Mouse (Mus musculus) testis, postnatal 14 days (tissue): ENCODE data around the gene Hist1h2bj.

Experiments used
- DNase-seq: peaks from one replicate; pipeline ENCODE4 v3.0.0; 2021; ENCODE audit warnings: low spot score

Hist1h2bj gene

DNA sequence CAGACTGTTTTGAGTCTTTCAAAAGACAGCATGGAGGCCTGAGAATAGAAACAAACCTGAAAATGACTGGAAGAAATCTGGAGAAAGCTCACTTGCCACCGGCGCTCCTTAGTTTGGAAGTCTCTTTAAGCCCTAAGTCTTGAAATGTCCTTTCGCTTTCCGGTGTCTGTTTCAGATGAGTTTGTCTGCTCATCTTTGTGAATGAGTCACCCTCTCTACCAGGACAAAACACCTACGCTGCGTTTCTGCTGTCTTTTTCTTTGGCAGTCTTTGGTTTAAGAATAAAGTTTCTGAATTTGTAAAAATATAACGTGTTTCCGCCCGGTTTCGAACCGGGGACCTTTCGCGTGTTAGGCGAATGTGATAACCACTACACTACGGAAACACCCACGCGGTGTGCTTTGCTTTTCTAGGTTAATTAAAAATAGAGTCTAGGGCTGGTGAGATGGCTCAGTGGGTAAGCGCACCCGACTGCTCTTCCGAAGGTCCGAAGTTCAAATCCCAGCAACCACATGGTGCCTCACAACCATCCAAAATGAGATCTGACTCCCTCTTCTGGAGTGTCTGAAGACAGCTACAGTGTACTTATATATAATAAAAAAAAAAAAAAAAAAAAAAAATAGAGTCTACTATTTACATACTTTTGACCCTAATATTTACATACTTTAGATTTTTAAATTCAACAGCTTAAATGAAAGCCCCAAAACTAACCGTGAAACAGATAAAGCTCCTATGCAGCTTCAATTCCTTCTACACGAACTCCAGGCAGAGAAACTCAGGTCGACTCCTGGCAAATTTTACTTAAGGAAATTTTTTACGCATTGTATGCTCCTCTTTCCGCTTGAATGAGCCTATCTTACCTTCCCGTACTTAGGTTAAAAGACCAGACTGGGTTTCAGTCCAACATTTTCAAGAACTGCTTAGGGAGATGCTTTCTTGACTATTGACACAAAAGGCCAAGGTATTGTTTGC is 27.2 kb upstream of the Hist1h2bj start:
- peak; percentile 62 for DNase-seq

DNA sequence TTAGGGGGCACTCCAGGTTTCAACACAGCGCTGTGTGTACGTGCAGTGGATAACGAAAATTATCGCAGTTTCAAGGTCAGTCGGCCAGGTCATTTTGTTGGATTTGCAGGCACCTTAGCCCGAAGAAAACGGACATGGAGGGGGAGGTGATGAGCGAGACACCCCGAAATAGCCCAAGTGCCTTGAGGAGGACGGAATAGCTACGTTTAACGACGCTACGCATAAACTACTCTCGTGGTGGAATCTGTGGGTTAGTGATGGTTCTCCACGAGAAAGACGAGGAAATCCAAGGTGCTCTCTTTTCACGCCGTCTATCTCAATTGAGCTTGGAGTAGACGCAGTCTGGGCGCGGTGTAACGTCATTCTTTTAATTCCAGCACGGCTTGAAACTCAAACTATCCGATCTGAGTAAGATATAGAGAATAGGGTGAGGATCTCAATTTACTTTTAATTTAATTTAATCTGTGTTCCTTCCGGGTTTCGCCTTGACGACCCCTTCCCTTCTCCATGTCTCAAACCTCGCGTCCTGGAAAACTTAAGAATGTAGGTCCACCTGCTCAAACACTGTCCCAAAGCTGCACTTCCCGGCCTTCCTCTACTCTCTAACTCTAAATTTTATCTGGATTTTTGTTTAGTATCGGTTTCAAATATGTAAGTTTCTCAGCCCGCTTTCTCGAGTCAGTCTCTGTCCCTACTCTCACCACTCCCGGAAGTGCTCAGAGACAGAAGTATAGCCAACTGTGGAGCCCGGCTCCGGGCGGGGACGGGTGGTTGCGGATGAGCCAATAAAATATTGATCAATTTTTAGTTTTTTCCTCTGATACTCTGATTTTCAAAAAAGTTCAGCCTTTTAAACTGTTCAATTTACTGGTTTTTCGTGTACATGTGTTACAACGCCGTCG is 22.8 kb upstream of the Hist1h2bj start:
- no peak for DNase-seq

DNA sequence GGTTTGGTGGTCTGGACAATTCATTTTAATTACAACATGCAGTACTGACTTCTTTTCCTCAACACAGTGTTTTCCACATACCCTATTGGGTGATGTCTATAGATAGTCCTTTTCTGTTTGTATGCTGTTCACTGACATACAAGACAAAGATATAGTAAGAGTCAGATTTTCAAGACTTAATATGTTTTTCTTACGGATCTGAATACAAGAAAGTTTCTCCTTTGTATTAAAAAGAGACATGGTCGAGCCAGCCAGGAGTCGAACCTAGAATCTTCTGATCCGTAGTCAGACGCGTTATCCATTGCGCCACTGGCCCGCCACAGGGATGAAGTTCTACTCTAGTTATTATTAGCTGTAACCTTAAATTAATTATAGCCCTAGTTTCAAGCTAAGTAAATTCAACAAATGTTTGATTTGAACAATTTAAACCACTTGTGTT is 22.1 kb upstream of the Hist1h2bj start:
- DNase-seq, result peak; percentile 51

DNA sequence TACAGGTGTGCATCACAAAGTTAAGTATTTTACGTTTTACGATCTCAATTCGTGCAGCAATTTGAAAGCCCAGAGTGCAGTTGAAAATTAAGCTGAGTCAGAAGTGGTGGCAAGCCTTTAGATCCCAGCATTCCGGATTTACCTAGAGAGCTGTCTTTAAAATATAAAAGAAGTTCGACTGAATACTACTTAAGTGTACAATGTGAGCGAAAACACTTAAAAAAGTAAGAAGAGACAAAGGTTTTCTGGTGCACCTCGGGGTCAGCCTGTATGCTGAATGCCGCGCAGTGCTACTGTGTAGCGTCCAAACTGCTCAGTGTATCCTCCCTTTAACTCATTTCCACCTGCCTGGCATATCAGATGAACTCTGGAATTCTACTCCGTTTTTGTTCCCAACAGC is 21.4 kb upstream of the Hist1h2bj start:
- peak; percentile 71 for DNase-seq

DNA sequence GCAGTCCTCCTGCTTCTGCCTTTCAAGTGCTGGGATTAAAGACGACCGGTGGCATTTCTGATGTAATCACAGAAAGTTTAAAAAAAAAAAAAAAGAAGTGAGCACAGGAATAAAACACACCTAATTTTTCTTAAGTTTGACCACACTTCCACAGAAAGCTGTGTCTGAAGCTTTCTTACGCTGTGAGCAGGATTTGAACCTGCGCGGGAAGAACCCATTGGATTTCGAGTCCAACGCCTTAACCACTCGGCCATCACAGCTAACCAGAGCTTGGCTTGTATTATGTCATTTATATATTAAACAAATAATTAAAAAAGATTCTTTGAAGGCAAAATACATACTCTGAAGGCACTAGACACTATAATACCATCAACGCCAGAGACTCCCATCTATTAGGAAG is 20.8 kb upstream of the Hist1h2bj start:
- peak; percentile 75 for DNase-seq

DNA sequence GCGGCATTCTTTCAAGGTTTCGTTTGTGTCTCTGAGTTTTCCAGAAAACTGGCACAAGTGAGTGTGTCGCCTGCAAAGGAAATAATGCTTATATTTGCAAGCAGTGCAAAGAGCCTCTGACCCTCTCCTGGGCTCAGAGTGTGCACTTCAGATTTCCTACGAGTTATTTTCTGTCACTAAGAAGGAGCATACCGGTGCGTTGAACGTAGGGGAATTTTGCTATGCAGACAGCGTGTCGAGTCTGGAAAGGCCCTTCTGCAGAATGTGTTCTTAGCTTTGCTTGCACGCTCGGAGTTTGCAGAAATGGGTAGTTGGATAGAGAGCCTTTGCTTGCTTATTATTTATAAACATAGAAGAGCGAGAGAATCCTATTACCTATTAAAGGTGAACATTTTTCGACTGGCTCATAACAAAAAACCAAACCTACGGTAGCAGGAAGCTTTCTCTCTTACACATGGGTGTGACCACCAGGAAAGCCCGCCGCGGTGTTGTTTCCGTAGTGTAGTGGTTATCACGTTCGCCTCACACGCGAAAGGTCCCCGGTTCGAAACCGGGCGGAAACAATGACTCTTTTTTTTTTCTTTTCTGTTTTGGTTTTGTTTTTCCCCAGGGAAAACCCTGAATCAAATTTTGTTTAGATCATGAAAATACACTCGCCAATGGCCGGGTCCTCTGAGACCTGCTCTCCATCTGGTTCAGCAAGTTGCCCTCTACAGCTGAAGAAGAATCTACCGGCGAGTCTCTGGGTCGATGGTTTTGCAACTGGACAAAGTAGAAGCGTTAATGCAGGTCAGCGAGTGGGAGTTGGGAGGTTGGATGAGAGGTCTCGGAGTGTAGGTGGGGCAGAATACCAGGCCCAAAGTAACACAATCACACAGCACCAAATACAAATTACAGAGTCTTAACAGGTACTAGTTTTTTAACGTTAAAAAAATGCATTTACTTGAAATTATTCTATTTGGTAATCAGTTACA is 16.7 kb upstream of the Hist1h2bj start:
- peak; percentile 75 for DNase-seq

DNA sequence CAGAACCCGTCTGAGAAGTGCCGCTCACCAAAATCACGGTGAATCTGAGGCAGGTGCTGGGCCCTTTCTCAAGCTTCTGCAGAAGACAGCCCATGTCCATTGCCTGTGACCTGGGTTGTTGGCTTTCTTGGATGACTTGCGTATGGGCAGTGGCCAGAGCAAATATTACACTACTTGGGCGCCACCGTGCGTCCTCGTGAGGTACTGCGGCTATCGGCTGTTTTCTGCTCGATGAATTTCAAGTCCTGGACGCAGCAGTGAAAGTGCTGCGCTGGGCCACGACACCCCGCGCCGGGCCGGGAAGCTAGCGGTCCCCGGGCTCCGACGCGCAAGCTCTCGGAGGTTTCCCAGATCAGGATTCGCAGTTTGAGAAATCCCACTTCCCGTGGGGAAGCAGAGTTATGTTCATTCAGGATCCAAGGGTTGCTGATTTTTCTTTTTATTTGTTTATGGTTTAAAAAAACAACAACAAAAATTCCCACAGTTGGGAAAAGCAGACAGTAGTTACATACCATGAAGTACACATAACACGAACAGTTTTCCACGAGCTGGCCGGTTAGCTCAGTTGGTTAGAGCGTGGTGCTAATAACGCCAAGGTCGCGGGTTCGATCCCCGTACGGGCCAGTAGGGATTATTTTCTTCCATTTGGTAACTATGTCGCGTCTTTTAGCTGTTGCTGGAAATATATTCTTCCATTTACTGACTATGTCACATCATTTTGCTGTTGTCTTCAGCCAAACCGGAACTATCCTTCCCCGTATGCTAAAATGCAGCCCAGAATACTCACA is 14.1 kb upstream of the Hist1h2bj start:
- peak; percentile 91 for DNase-seq

DNA sequence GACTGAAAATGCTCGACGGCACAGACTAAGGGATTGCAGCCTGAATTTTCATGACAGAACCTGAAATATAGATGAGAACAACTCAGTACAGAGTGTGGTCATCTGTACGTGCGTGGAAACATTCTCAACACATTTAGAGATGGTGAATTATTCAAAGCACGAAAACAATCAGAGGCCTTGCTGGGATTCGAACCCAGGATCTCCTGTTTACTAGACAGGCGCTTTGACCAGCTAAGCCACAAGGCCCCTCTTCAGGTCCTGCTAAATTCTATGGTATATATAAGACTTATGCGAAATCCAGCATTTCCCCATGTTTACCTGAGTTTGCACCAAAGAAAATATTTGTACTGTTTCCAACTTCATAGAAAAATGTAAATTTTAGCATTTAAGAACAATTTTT is 13.1 kb upstream of the Hist1h2bj start:
- no peak for DNase-seq

DNA sequence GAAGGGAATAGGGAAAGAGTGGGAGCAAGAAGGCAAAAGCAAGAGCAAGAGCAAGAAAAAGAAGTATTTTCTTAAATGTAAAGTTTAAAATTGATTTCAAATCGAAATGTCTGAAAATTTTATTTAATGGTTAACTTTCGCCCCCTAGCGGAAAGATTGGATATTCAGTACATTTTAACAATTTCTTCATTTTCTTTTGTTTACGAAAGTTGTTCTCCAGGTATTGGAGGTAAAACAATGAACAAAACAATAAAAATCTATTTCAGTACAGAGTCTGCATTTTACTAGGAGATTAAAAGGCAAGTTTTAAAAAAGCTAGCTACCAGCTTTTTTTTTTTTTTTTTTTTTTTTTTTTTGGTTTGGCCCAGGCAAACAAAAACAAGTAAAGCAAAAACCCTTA is 12.5 kb upstream of the Hist1h2bj start:
- DNase-seq, result no peak

DNA sequence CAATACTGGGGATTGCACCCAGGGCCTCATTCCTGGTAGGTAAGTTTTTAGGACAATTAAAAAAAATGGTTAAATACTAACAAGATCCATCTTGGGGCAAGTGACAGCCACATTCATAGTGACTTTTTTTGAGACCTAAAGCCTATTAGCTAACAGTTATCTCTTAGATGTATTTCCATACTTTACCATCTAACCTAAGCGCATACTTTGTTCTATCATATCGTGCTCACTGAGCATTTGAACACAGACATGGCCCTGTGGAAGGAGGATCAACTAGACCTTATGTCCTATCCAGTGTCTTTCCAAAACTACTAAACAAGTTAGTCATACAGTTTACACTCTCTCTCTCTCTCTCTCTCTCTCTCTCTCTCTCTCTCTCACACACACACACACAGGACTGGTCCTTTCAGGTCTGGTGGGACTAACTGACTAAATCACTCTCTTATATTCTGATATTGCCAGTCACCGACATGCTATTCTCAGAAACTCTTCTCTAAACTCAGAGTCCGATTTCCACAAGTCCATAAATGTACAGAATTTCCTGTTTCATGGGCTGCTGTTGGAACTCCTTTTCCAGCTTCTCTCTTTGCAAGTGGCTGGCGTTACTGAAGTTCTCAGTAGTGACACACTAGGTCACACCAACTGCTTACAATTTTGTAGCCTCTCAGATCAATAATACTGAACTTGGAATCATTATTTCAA is 9.1 kb upstream of the Hist1h2bj start:
- DNase-seq, result no peak

DNA sequence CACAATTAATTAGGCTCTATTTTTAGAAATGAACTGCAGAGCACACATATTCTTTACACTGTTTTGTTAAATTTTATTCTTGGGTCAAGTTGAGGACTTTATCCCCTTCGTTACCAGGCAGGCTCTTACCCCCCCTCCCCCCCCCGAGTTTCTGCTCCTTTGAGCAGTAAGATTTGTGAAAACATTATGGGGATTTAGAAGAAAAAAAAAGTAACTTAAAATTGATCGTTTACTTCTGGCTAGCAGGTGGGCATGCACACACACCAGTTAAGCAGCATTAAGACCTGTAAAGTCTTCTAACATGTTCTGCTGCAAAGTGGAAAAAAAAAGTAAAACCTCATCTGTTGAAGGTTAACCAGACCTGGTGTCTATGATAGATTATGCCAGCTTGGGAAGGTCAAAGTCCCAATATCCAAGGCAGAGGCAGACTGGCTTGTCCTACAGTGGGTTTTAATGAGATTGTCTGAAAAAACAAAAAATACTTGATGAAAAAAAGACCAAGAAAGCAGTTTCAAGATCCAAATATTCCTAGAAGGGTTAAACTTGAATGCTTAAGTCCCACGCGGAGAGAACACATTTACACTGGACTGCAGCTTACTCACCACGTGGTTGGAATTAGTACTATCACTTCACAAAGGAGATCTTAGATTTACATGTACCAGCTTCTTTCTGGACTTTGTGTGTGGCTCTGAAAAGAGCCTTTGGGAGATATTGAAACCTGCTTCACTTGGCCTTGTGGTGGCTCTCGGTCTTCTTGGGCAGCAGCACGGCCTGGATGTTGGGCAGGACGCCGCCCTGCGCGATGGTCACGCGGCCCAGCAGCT is 8.4 kb upstream of the Hist1h2bj start:
- DNase-seq, result no peak

DNA sequence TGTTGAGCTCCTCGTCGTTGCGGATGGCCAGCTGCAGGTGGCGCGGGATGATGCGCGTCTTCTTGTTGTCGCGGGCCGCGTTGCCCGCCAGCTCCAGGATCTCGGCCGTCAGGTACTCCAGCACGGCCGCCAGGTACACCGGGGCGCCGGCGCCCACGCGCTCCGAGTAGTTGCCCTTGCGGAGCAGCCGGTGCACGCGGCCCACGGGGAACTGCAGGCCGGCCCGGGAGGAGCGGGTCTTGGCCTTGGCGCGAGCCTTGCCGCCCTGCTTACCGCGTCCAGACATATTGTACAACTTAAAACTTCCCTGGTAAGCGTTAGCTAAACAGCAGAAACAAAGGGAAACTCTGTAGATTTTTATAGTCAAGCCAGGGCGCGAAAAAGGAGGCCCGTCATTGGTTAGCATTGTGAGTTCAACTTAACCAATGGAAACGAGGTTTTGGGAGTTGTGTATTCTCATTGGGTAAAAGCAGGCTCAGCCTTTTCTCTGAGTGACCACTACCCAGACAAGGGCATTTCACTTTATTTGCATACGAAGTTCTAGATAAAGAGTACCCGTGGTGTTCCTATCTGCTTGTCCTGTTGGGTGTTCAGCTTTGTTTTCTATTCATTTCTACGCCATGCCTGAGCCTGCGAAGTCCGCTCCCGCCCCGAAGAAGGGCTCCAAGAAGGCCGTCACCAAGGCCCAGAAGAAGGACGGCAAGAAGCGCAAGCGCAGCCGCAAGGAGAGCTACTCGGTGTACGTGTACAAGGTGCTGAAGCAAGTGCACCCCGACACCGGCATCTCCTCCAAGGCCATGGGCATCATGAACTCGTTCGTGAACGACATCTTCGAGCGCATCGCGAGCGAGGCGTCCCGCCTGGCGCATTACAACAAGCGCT is 7.5 kb upstream of the Hist1h2bj start, which contains the start of the genes Hist1h2ah and Hist1h2bk:
TSS of gene Hist1h2ah (minus strand) at position 302 of the 882 bp plus-strand sequence.
TSS of gene Hist1h2bk (plus strand) at position 604 of the 882 bp plus-strand sequence.
- peak; percentile 93 for DNase-seq

DNA sequence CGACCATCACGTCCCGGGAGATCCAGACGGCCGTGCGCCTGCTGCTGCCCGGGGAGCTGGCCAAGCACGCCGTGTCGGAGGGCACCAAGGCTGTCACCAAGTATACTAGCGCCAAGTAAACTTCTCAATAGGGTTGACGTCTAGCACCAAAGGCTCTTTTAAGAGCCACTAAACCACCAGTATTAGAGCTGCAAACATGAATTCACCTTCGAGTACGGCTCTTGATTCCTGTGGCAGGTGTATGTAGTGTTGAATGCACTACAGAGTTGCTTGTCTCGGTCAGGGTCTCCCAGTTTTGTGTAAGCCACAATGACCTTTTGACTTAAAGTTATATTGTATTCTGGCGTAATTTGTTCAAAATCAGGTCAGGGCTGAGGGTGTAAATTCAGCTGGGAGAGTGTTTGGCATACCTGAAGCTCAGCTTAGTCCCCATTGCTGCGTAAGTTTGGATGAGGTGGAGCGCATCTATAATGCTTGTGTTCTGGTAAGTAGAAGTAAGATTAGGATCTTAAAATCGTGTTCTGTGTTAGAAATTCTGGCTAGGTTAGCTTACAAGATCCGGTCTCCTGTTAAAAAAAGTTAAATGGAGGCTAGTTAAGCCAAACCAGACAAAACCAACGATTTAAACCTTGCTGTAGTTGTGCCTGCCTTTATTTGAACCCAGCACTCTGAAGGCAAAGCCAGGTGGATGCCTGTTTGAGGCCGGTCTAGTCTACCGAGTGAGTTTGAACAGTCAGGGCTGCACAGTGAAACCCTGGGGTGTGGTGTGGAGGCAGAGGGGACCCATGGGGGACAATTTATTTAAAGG is 6.7 kb upstream of the Hist1h2bj start:
- DNase-seq, result peak; percentile 65

DNA sequence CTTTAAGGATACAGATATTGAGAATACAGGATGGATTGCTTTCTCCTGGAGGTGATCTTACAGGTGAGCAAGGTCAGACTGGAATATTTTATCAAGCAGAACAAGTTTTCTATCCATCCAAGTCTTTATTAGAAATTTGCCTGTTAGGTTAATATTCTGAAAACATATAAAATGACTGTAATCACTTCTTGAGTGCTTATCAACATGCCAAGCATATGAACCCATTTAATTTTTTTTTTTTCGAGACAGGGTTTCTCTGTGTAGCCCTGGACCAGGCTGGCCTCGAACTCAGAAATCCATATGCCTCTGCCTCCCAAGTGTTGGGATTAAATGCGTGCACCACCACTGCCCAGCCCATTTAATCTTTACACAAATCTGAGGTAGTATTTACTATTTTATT is 6.0 kb upstream of the Hist1h2bj start:
- no peak for DNase-seq

DNA sequence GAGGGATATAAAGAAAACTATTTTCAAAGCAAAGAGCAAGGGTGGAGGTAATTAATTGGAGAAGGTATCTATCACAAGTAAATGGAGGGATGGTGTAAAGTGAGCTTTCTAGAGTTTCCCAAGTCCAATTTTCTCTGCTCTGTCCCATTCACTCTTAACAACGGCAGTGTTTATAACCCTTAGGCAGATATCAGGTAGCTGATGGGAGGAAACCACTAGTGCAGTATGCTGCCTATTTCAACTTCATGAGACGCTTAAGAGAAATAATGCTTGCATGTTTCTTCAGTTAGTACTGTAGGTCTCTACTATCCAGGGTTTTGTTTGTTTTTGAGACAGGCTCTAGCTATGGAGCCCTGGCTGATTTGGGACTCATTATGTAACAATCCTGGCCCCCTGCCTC is 5.6 kb upstream of the Hist1h2bj start:
- DNase-seq, result no peak

DNA sequence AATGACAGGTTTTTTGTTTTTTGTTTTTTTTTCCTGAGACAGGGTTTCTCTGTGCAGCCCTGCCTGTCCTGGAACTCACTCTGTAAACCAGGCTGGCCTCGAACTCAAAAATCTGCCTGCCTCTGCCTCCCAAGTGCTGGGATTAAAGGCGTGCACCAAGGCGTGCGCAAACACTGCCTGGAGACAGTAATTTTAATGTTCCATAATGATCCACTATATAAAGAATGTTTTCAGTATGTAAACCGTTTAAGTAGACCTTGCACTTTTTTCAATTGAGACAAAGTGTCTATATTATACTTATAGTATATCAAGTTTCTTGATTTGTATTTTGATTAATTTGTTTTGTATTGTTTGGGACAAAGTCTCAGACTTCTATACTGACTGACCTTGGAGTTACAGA is 3.6 kb upstream of the Hist1h2bj start:
- DNase-seq, result no peak

DNA sequence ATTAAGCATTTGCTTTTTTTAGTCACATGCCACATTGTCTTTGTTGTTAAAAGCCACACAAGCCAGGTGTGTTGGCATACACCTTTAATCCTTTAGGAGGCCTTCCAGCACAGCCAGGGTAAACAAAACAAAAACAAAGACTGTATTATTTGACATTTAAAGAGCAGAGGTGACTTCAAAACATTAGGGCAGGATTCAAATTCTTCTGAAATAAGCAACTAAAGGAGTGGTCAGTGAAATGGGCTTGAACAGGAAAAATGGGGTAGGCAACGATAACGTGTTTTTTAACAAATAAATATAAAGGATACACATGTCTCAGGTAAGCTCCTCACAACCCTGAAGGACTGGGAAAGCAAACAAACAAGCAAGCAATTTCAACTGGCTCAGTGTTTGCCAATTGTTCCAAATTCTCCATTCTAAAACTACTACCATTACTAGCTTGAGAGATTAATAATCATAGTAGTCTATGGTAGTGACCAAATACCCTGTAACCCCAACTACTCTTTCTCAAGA is 3.0 kb upstream of the Hist1h2bj start:
- no peak for DNase-seq
